Mouse (Mus musculus) heart, embryonic 14.5 days (tissue): ENCODE data around the gene Foxp4. TPM values are rescaled to one million over a fixed set of nuclear protein-coding genes. Genes with fewer than 3 reads are reported as not detected.
A peak's percentile ranks its signal among the peaks of the same experiment; 100 is the strongest.

Source experiments
- ATAC-seq: fragments of 200-750 bp; cut with Nextera tagmentation; 2 replicates; pipeline ENCODE4 v1.8.0; 2017; ENCODE audit warnings: low read depth, moderate TSS enrichment; ENCODE audit not compliant: insufficient number of reproducible peaks, insufficient read depth, low FRiP score
- H3K27ac ChIP-seq, 2 experiments: fragments of 200-500 bp in 1 of 2; fragments of 300-500 bp in 1 of 2; sonication (generic) in 1 of 2; replicated peaks in 1 of 2; 2 replicates each; pipeline ENCODE4 v1.5.1; 2012 to 2014; ENCODE audit warnings: low read depth in 2 of 2, low read length in 2 of 2, control low read depth in 1 of 2, mild to moderate bottlenecking in 1 of 2, mixed read lengths in 1 of 2; ENCODE audit not compliant: control insufficient read depth in 1 of 2, insufficient read depth in 1 of 2
- H3K27me3 ChIP-seq: fragments of 300-500 bp; sonication (generic); 2 replicates; pipeline ENCODE4 v1.6.1; 2014; ENCODE audit warnings: mild to moderate bottlenecking, low read length, control low read depth; ENCODE audit not compliant: control insufficient read depth, insufficient read depth
- H3K36me3 ChIP-seq: fragments of 300-500 bp; sonication (generic); 2 replicates; pipeline ENCODE4 v1.6.1; 2014; ENCODE audit warnings: mild to moderate bottlenecking, control low read depth, low read length, mixed read lengths; ENCODE audit not compliant: control insufficient read depth, insufficient read depth
- H3K4me1 ChIP-seq, 2 experiments: fragments of 200-500 bp in 1 of 2; fragments of 300-500 bp in 1 of 2; sonication (generic) in 1 of 2; 2 replicates each; pipeline ENCODE4 v1.6.1; 2012 to 2014; ENCODE audit warnings: low read length in 2 of 2, control low read depth in 1 of 2, mixed read lengths in 1 of 2; ENCODE audit not compliant: control insufficient read depth in 2 of 2, insufficient read depth in 2 of 2
- H3K4me2 ChIP-seq: fragments of 300-500 bp; sonication (generic); 2 replicates; pipeline ENCODE4 v1.6.1; 2014; ENCODE audit warnings: mild to moderate bottlenecking, low read length
- H3K4me3 ChIP-seq, 2 experiments: fragments of 200-500 bp in 1 of 2; fragments of 300-500 bp in 1 of 2; sonication (generic) in 1 of 2; 2 replicates each; pipeline ENCODE4 v1.5.1; 2012 to 2014; ENCODE audit warnings: low read length in 2 of 2, mild to moderate bottlenecking in 2 of 2, control low read depth in 1 of 2, low read depth in 1 of 2, moderate library complexity in 1 of 2; ENCODE audit not compliant: control insufficient read depth in 1 of 2, insufficient read depth in 1 of 2
- H3K9ac ChIP-seq: fragments of 300-500 bp; sonication (generic); 2 replicates; pipeline ENCODE4 v1.6.1; 2014; ENCODE audit warnings: mild to moderate bottlenecking, low read length
- H3K9me3 ChIP-seq: fragments of 300-500 bp; sonication (generic); 2 replicates; pipeline ENCODE4 v1.6.1; 2016; ENCODE audit warnings: low read length, control low read depth; ENCODE audit not compliant: control insufficient read depth
- WGBS: fragments of 180-500 bp; shearing (Covaris S2); extraction: QIAGEN DNeasy Blood & Tissue Kit; methylation state at CpG from one replicate; pipeline ENCODE4 v1.1.7; 2014; 5-methylcytosine and 5-hydroxymethylcytosine counted together
- polyA plus RNA-seq: library from polyadenylated mRNA; unstranded; fragments of >200 nt; fragmentation: Nextera tagmentation; extraction: Ambion mirVana; gene quantifications from 2 replicates; pipeline ENCODE4 v1.2.1, GENCODE M21; 2014

The Foxp4 gene
- polyA plus RNA-seq, 1 experiment from 2014 or later, result 13.6 TPM

GRCm38 (mm10) chr17:47903846-47904680 is 20.4 kb downstream of the Foxp4 start:
- H3K27ac ChIP-seq, result no peak overlapping the region
- 50% methylated on average over 35 of the region's 35 CpGs for WGBS
- H3K4me3 ChIP-seq, result no peak overlapping the region
- H3K9me3 ChIP-seq, result no peaks in the 10 kb centered on the region
- no peak overlapping the region for H3K4me2 ChIP-seq
- H3K9ac ChIP-seq, result no peak overlapping the region
- peaks cover 36% of the 10 kb centered on the region for H3K36me3 ChIP-seq
- peaks cover 2 to 3% of the 10 kb centered on the region in 2 experiments; a peak in 2 of 4 replicates for H3K4me1 ChIP-seq
- no peaks in the 10 kb centered on the region for H3K27me3 ChIP-seq
- no peak for ATAC-seq

- WGBS, result 80% methylated on average over 3 of the region's 3 CpGs
- Histone ChIP-seq H3K9ac (no peak overlapping the region), H3K27me3 (no peaks in the 10 kb centered on the region), H3K36me3 (peaks cover 36% of the 10 kb centered on the region), H3K27ac (no peak overlapping the region), H3K4me3 (no peak overlapping the region), H3K4me1 (peaks cover 14 to 19% of the 10 kb centered on the region in 2 experiments), H3K4me2 (no peak overlapping the region), H3K9me3 (no peaks in the 10 kb centered on the region)
- no peak for ATAC-seq
Measured at GRCm38 (mm10) chr17:47901782-47902181, 22.7 kb downstream of the Foxp4 start.

GRCm38 (mm10) chr17:47900716-47901115 is 23.7 kb downstream of the Foxp4 start:
- no peaks in the 10 kb centered on the region for H3K27me3 ChIP-seq
- no peak overlapping the region for H3K4me3 ChIP-seq
- WGBS, result 69% methylated on average over 6 of the region's 6 CpGs
- no peaks in the 10 kb centered on the region for H3K9me3 ChIP-seq
- peaks cover 14 to 19% of the 10 kb centered on the region in 2 experiments for H3K4me1 ChIP-seq
- H3K4me2 ChIP-seq, result no peak overlapping the region
- no peak overlapping the region for H3K9ac ChIP-seq
- no peak overlapping the region for H3K27ac ChIP-seq
- H3K36me3 ChIP-seq, result peaks cover 41% of the 10 kb centered on the region
- ATAC-seq, result no peak

- no peak overlapping the region for H3K9ac ChIP-seq
- no peak for ATAC-seq
- peak overlapping the region in 1 of 2 experiments; percentile 33; a peak in 1 of 4 replicates for H3K27ac ChIP-seq
- peaks cover 14 to 19% of the 10 kb centered on the region in 2 experiments for H3K4me1 ChIP-seq
- H3K27me3 ChIP-seq, result no peaks in the 10 kb centered on the region
- H3K4me3 ChIP-seq, result no peak overlapping the region
- 28% methylated on average over 4 of the region's 4 CpGs for WGBS
- H3K9me3 ChIP-seq, result no peaks in the 10 kb centered on the region
- H3K36me3 ChIP-seq, result peaks cover 43% of the 10 kb centered on the region
- H3K4me2 ChIP-seq, result no peak overlapping the region
Measured at GRCm38 (mm10) chr17:47899156-47899555, 25.3 kb downstream of the Foxp4 start.

GRCm38 (mm10) chr17:47897956-47898752 is 26.3 kb downstream of the Foxp4 start:
- WGBS, result 38% methylated on average over 9 of the region's 9 CpGs
- H3K9ac ChIP-seq, result peak overlapping the region; percentile 11; the same call in 1 of the 2 replicates
- no peaks in the 10 kb centered on the region for H3K27me3 ChIP-seq
- peaks cover 14 to 19% of the 10 kb centered on the region in 2 experiments for H3K4me1 ChIP-seq
- H3K4me2 ChIP-seq, result 0 out of 2 replicates have a peak overlapping the region, but pooled peaks have one; percentile 6
- H3K27ac ChIP-seq, result peak overlapping the region; percentile 33 to 51; a peak in 2 of 4 replicates
- H3K4me3 ChIP-seq, result no peak overlapping the region
- peaks cover 40% of the 10 kb centered on the region for H3K36me3 ChIP-seq
- no peaks in the 10 kb centered on the region for H3K9me3 ChIP-seq
- peak; percentile 49; the same call in 1 of the 2 replicates for ATAC-seq

- Histone ChIP-seq H3K27me3 (no peaks in the 10 kb centered on the region), H3K27ac (no peak overlapping the region), H3K4me2 (no peak overlapping the region), H3K4me1 (peaks cover 14% of the 10 kb centered on the region in 2 experiments), H3K9ac (no peak overlapping the region), H3K4me3 (no peak overlapping the region), H3K9me3 (no peaks in the 10 kb centered on the region), H3K36me3 (peaks cover 26% of the 10 kb centered on the region)
- 73% methylated on average over 7 of the region's 7 CpGs for WGBS
- ATAC-seq, result no peak
Measured at GRCm38 (mm10) chr17:47889727-47890126, 34.7 kb downstream of the Foxp4 start.

- 61% methylated on average over 19 of the region's 19 CpGs for WGBS
- no peaks in the 10 kb centered on the region for H3K27me3 ChIP-seq
- no peaks in the 10 kb centered on the region for H3K9me3 ChIP-seq
- H3K4me2 ChIP-seq, result no peak overlapping the region
- H3K4me3 ChIP-seq, result no peak overlapping the region
- H3K36me3 ChIP-seq, result peaks cover 23% of the 10 kb centered on the region
- no peak overlapping the region for H3K27ac ChIP-seq
- no peak for ATAC-seq
- H3K4me1 ChIP-seq, result peaks cover 14% of the 10 kb centered on the region in 2 experiments
- H3K9ac ChIP-seq, result no peak overlapping the region
Measured at GRCm38 (mm10) chr17:47889267-47889666, 35.2 kb downstream of the Foxp4 start.
